Mouse (Mus musculus): ENCODE data around the gene Ssbp1. TPM values are rescaled to one million over a fixed set of nuclear protein-coding genes. Genes with fewer than 3 reads are reported as not detected.

The Ssbp1 gene
- total RNA-seq, 2 experiments from 2014 or later = 21.1 to 23.8 TPM

GRCm38 (mm10) chr6:40454436-40455041 is 16.6 kb upstream of the Ssbp1 start:
- DNase-seq (ENCODE audit: low spot score) = no peak

GRCm38 (mm10) chr6:40465710-40466109 is 5.4 kb upstream of the Ssbp1 start:
- no peak for DNase-seq (ENCODE audit: low spot score)

- no peak for DNase-seq (ENCODE audit: low spot score)
These were observed 513 bp downstream of the Ssbp1 start for GRCm38 (mm10) chr6:40471720-40472010.

- no peak for DNase-seq (ENCODE audit: low spot score)
These were observed 5.0 kb downstream of the Ssbp1 start for GRCm38 (mm10) chr6:40476132-40476531.

GRCm38 (mm10) chr6:40479705-40480104 is 8.6 kb downstream of the Ssbp1 start:
- no peak for DNase-seq (ENCODE audit: low spot score)

- DNase-seq (ENCODE audit: low spot score) = no peak
These were observed 11.2 kb downstream of the Ssbp1 start for GRCm38 (mm10) chr6:40482318-40482717.

- no peak for DNase-seq (ENCODE audit: low spot score)
These were observed 19.8 kb downstream of the Ssbp1 start, which contains the start of gene Tas2r137 for GRCm38 (mm10) chr6:40490933-40491332. Gene Tas2r137 (plus strand): TSS chr6:40491233.

- no peak for DNase-seq (ENCODE audit: low spot score)
These were observed 22.1 kb downstream of the Ssbp1 start, which contains the start of gene Tas2r108 for GRCm38 (mm10) chr6:40493229-40493628. Gene Tas2r108 (plus strand): TSS chr6:40493529.

- DNase-seq (ENCODE audit: low spot score) = no peak
These were observed 48.3 kb downstream of the Ssbp1 start, which contains the start of gene Prss37 for GRCm38 (mm10) chr6:40519408-40519807. Gene Prss37 (minus strand): TSS chr6:40519508.

Other genes starting within 250 kb of the Ssbp1 start
- gene Agk, start 146.2 kb upstream of the Ssbp1 start, total RNA-seq (2021) = 1 to 10 TPM; 6.1 TPM
- gene E330009J07Rik, start 35.2 kb upstream of the Ssbp1 start, total RNA-seq (2021) = 1 to 10 TPM in 1 of 2 experiments, under 1 TPM in 1; 0.64 to 1.2 TPM
- gene Wee2, start 32.3 kb upstream of the Ssbp1 start, total RNA-seq (2021) = not detected
- not detected for gene Tas2r137, start 19.9 kb downstream of the Ssbp1 start, total RNA-seq (2021)
- not detected for gene Tas2r108, start 22.2 kb downstream of the Ssbp1 start, total RNA-seq (2021)
- not detected for gene Prss37, start 48.2 kb downstream of the Ssbp1 start, total RNA-seq (2021)
- gene Olfr461, start 83.7 kb downstream of the Ssbp1 start, total RNA-seq (2021) = not detected
- gene Olfr460, start 98.1 kb downstream of the Ssbp1 start, total RNA-seq (2021) = not detected
- under 1 TPM in 1 of 2 experiments, not detected in 1; 0.21 TPM for gene Clec5a, start 114.5 kb downstream of the Ssbp1 start, total RNA-seq (2021)
- not detected for gene Tas2r138, start 142.0 kb downstream of the Ssbp1 start, total RNA-seq (2021)
- gene Mgam, start 157.5 kb downstream of the Ssbp1 start, total RNA-seq (2021) = under 1 TPM; 0.38 to 0.50 TPM

All from gastrocnemius, adult 18-20 months (tissue).